Mouse (Mus musculus): ENCODE results near the gene Gng8.

GRCm38 (mm10) chr7:16918670-16919069 is 27.1 kb downstream of the Gng8 start:
- TF ChIP-seq POLR2A (IDR thresholded peaks at IDR 0.05; ENCODE audit: insufficient read length, low read depth) (no peak), USF1 (IDR thresholded peaks at IDR 0.05; ENCODE audit: low read depth) (no peak), CEBPB (IDR thresholded peaks at IDR 0.05; ENCODE audit: insufficient read depth, poor library complexity, severe bottlenecking) (no peak), E2F4 (IDR thresholded peaks at IDR 0.05; ENCODE audit: insufficient read depth) (no peak), MYOG (IDR thresholded peaks at IDR 0.05; ENCODE audit: control insufficient read depth in 1 of 3, insufficient read depth in 1 of 3, insufficient read length in 2 of 3, low read depth in 2 of 3) (no peak), MAX (IDR thresholded peaks at IDR 0.05; ENCODE audit: low read depth) (no peak), POLR2AphosphoS2 (IDR thresholded peaks at IDR 0.05; ENCODE audit: insufficient read length, low read depth) (no peak), TCF3 (IDR thresholded peaks at IDR 0.05; ENCODE audit: insufficient read length, low read depth) (no peak)
